Mouse (Mus musculus): ENCODE measurements around the gene 3830406C13Rik. TPM values are rescaled to one million over a fixed set of nuclear protein-coding genes. Genes with fewer than 3 reads are reported as not detected.

Gene 3830406C13Rik
- total and polyA plus RNA-seq, 2 experiments from 2014 or later, result 26.4 to 37.3 TPM

DNA sequence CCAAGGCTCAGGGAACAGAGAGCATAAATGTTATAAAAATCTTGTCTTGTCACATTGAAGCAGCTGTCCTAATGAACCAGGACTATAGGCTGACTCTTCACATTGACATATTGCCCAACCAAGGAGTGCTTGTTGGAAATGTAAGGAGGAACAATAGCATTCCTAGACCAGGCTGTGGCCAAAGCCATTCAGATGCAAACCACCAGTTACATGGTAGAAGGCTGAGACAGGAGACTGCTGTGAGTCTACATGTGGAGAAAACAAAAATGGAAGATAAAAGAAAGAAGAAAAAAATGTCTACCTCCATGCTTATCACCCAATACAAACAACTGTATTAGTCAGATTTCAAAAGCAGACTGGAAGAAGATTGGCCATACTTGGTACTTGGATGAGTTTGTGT is 15.2 kb downstream of the 3830406C13Rik start:
- H3K27me3 ChIP-seq (ENCODE audit: insufficient read depth, low read length), result no peaks in the 10 kb centered on the region
- no peak overlapping the region for H3K4me2 ChIP-seq (ENCODE audit: low read depth, low read length, poor library complexity, severe bottlenecking)
- no peak for TF ChIP-seq CTCF (IDR thresholded peaks at IDR 0.05)
- no peak overlapping the region for H3K9ac ChIP-seq (replicated peaks; ENCODE audit: low read length, poor library complexity, severe bottlenecking)
- no peaks in the 10 kb centered on the region for H3K9me3 ChIP-seq (ENCODE audit: low read length)
- DNase-seq (ENCODE audit: low spot score) (no peak), ATAC-seq (ENCODE audit: low FRiP score) (no peak)
- H3K27ac ChIP-seq (ENCODE audit: low read depth, low read length), result no peak overlapping the region
- H3K4me3 ChIP-seq (ENCODE audit: low read depth, low read length), result no peak overlapping the region
- H3K36me3 ChIP-seq (ENCODE audit: insufficient read depth, low read length), result no peaks in the 10 kb centered on the region
- H3K4me1 ChIP-seq (ENCODE audit: insufficient read depth, low read length), result no peaks in the 10 kb centered on the region

GRCm38 (mm10) chr14:12299654-12300053 is 15.7 kb downstream of the 3830406C13Rik start:
- DNase-seq (ENCODE audit: low spot score) (no peak), ATAC-seq (ENCODE audit: low FRiP score) (no peak)
- H3K9me3 ChIP-seq (ENCODE audit: low read length), result no peaks in the 10 kb centered on the region
- H3K9ac ChIP-seq (replicated peaks; ENCODE audit: low read length, poor library complexity, severe bottlenecking), result no peak overlapping the region
- H3K36me3 ChIP-seq (ENCODE audit: insufficient read depth, low read length), result no peaks in the 10 kb centered on the region
- no peaks in the 10 kb centered on the region for H3K4me1 ChIP-seq (ENCODE audit: insufficient read depth, low read length)
- WGBS, result 39% methylated on average over 6 of the region's 6 CpGs
- H3K4me2 ChIP-seq (ENCODE audit: low read depth, low read length, poor library complexity, severe bottlenecking), result no peak overlapping the region
- H3K4me3 ChIP-seq (ENCODE audit: low read depth, low read length), result no peak overlapping the region
- H3K27ac ChIP-seq (ENCODE audit: low read depth, low read length), result no peak overlapping the region
- TF ChIP-seq CTCF (IDR thresholded peaks at IDR 0.05), result no peak
- H3K27me3 ChIP-seq (ENCODE audit: insufficient read depth, low read length), result no peaks in the 10 kb centered on the region

- H3K9ac ChIP-seq (replicated peaks; ENCODE audit: low read length, poor library complexity, severe bottlenecking), result no peak overlapping the region
- no peaks in the 10 kb centered on the region for H3K9me3 ChIP-seq (ENCODE audit: low read length)
- no peaks in the 10 kb centered on the region for H3K27me3 ChIP-seq (ENCODE audit: insufficient read depth, low read length)
- H3K36me3 ChIP-seq (ENCODE audit: insufficient read depth, low read length), result no peaks in the 10 kb centered on the region
- ATAC-seq (ENCODE audit: low FRiP score), result no peak
- no peak for TF ChIP-seq CTCF (IDR thresholded peaks at IDR 0.05)
- no peak overlapping the region for H3K27ac ChIP-seq (ENCODE audit: low read depth, low read length)
- no peak overlapping the region for H3K4me3 ChIP-seq (ENCODE audit: low read depth, low read length)
- no peak overlapping the region for H3K4me2 ChIP-seq (ENCODE audit: low read depth, low read length, poor library complexity, severe bottlenecking)
- WGBS, result 76% methylated on average over 4 of the region's 4 CpGs
- H3K4me1 ChIP-seq (ENCODE audit: insufficient read depth, low read length), result no peaks in the 10 kb centered on the region
- DNase-seq (ENCODE audit: low spot score), result no peak
Observed at GRCm38 (mm10) chr14:12300275-12300674, 16.3 kb downstream of the 3830406C13Rik start.

- Histone ChIP-seq H3K27ac (ENCODE audit: low read depth, low read length) (no peak overlapping the region), H3K4me3 (ENCODE audit: low read depth, low read length) (no peak overlapping the region), H3K4me1 (ENCODE audit: insufficient read depth, low read length) (no peaks in the 10 kb centered on the region), H3K9ac (replicated peaks; ENCODE audit: low read length, poor library complexity, severe bottlenecking) (no peak overlapping the region), H3K9me3 (ENCODE audit: low read length) (no peaks in the 10 kb centered on the region), H3K4me2 (ENCODE audit: low read depth, low read length, poor library complexity, severe bottlenecking) (no peak overlapping the region), H3K27me3 (ENCODE audit: insufficient read depth, low read length) (no peaks in the 10 kb centered on the region), H3K36me3 (ENCODE audit: insufficient read depth, low read length) (no peaks in the 10 kb centered on the region)
- DNase-seq (ENCODE audit: low spot score) (peak; percentile 42), ATAC-seq (ENCODE audit: low FRiP score) (no peak)
- 71% methylated on average over 3 of the region's 3 CpGs for WGBS
- peak; percentile 70 for TF ChIP-seq CTCF (IDR thresholded peaks at IDR 0.05)
Observed at GRCm38 (mm10) chr14:12300677-12301076, 16.7 kb downstream of the 3830406C13Rik start.

DNA sequence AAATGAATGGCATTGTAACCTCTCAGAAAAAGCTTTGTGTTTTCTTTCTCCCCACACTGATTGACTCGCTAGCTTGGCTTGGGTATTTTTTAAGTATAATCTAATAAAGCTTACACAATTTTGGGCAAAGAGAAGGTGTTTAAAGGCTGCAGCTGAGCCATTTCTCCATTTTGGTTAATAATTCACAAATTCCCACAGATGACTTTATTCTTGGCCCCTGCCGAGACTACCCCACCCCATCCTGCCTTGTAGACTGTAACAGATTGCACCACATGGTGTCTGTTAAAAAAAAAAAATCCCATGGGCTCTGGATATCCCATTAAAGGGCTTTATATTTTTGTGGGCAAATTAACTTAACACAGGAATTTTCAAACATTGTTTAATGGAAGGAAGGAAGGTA is 19.1 kb downstream of the 3830406C13Rik start:
- Histone ChIP-seq H3K4me3 (ENCODE audit: low read depth, low read length) (no peak overlapping the region), H3K27me3 (ENCODE audit: insufficient read depth, low read length) (no peaks in the 10 kb centered on the region), H3K4me2 (ENCODE audit: low read depth, low read length, poor library complexity, severe bottlenecking) (no peak overlapping the region), H3K27ac (ENCODE audit: low read depth, low read length) (no peak overlapping the region), H3K4me1 (ENCODE audit: insufficient read depth, low read length) (no peaks in the 10 kb centered on the region), H3K36me3 (ENCODE audit: insufficient read depth, low read length) (no peaks in the 10 kb centered on the region), H3K9me3 (ENCODE audit: low read length) (no peaks in the 10 kb centered on the region), H3K9ac (replicated peaks; ENCODE audit: low read length, poor library complexity, severe bottlenecking) (no peak overlapping the region)
- 60% methylated on average over 2 of the region's 2 CpGs for WGBS
- TF ChIP-seq CTCF (IDR thresholded peaks at IDR 0.05), result no peak
- ATAC-seq (ENCODE audit: low FRiP score) (no peak), DNase-seq (ENCODE audit: low spot score) (no peak)

- Histone ChIP-seq H3K4me3 (ENCODE audit: low read depth, low read length) (no peak overlapping the region), H3K27me3 (ENCODE audit: insufficient read depth, low read length) (peaks cover 45% of the 10 kb centered on the region), H3K4me1 (ENCODE audit: insufficient read depth, low read length) (no peaks in the 10 kb centered on the region), H3K36me3 (ENCODE audit: insufficient read depth, low read length) (no peaks in the 10 kb centered on the region), H3K4me2 (ENCODE audit: low read depth, low read length, poor library complexity, severe bottlenecking) (no peak overlapping the region), H3K27ac (ENCODE audit: low read depth, low read length) (no peak overlapping the region), H3K9ac (replicated peaks; ENCODE audit: low read length, poor library complexity, severe bottlenecking) (no peak overlapping the region), H3K9me3 (ENCODE audit: low read length) (no peaks in the 10 kb centered on the region)
- ATAC-seq (ENCODE audit: low FRiP score) (no peak), DNase-seq (ENCODE audit: low spot score) (no peak)
- WGBS, result 81% methylated on average over 7 of the region's 7 CpGs
- TF ChIP-seq CTCF (IDR thresholded peaks at IDR 0.05), result 0 out of 2 replicates have a peak, but pooled peaks have one; percentile 10
Observed at GRCm38 (mm10) chr14:12333622-12334021, 49.6 kb downstream of the 3830406C13Rik start.
